Mouse (Mus musculus): ENCODE data around the gene Klk1b3. TPM values are rescaled to one million over a fixed set of nuclear protein-coding genes. Genes with fewer than 3 reads are reported as not detected.
"Not testable (repeated sequence)": the region's sequence is repeated elsewhere in the genome, so short reads cannot be mapped to it uniquely, and the experiment has no call there.

Gene Klk1b3
- total and polyA plus RNA-seq, 3 experiments: not detected

DNA sequence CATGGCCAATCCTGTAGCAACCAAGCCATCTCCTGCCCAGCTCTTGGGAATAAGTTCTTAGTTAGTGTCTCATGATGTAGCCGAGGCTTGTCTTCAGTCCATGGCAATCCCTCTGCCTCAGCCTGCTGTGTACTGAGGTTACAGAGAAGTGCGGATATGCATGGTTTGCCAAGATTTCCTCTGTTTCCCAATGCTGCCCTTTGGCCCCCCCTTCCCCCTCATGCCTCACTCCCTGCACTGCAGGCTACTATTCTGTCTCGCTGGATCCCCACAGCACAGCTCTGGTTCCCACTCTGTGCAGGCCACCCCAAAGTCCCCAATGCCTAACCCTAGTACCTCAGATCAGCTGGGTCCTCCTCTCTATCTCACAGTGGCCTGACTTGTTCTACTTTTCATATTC is 10.3 kb downstream of the Klk1b3 start:
- TF ChIP-seq EP300 (IDR thresholded peaks at IDR 0.05; ENCODE audit: insufficient read depth, low read depth, low read length) (no peak), CTCF (IDR thresholded peaks at IDR 0.05) (no peak), POLR2A (IDR thresholded peaks at IDR 0.05; ENCODE audit: insufficient read depth, low read depth, low read length) (no peak)
- intact Hi-C loops (cut with DNase I): no loop called here
- Histone ChIP-seq H3K9ac (ENCODE audit: low read depth, low read length) (no peak overlapping the region), H3K79me2 (replicated peaks; ENCODE audit: control insufficient read depth, insufficient read depth, low read length) (no peaks in the 10 kb centered on the region), H3K27ac (no peak overlapping the region), H3K4me1 (ENCODE audit: control insufficient read depth, insufficient read depth, low read length) (no peaks in the 10 kb centered on the region), H3K4me3 (no peak overlapping the region), H3K36me3 (ENCODE audit: control insufficient read depth, insufficient read depth, low read length) (no peaks in the 10 kb centered on the region), H3K27me3 (ENCODE audit: control insufficient read depth, insufficient read depth, low read length) (no peaks in the 10 kb centered on the region)
- DNase-seq: no peak
- 65% methylated on average over 3 of the region's 3 CpGs for WGBS

DNA sequence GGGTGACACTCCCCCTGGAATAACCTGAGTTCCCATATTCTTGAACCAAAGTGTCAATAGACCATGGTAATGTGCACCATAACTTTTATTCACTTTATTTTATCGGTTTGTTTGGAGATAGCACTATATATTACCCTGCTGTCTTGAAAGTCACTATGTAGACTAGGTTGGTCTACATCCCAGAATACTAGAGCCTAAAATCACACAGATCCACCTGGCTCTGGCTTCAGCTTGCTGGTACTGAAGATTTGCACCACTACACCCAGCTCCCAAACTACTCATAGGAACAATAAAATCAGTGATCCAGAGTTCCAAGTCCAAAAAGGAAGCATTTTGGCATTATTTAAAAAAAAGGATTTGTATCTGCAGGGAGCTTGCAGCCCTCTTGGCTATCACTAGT is 17.7 kb downstream of the Klk1b3 start, which contains the start of gene Klk1b5:
TSS of gene Klk1b5 (plus strand) at position 301 of the 400 bp plus-strand sequence.
- WGBS: 80% methylated on average over 1 of the region's 1 CpGs
- Histone ChIP-seq H3K27ac (no peak within 1 kb of the TSS), H3K27me3 (ENCODE audit: control insufficient read depth, insufficient read depth, low read length) (no peaks in the 10 kb centered on the region), H3K4me3 (no peak within 1 kb of the TSS), H3K36me3 (ENCODE audit: control insufficient read depth, insufficient read depth, low read length) (no peaks in the 10 kb centered on the region), H3K79me2 (replicated peaks; ENCODE audit: control insufficient read depth, insufficient read depth, low read length) (no peaks in the 10 kb centered on the region), H3K9ac (ENCODE audit: low read depth, low read length) (no peak within 1 kb of the TSS), H3K4me1 (ENCODE audit: control insufficient read depth, insufficient read depth, low read length) (no peaks in the 10 kb centered on the region)
- intact Hi-C loops (cut with DNase I): no loop called here
- no peak for DNase-seq
- TF ChIP-seq EP300 (IDR thresholded peaks at IDR 0.05; ENCODE audit: insufficient read depth, low read depth, low read length) (no peak), POLR2A (IDR thresholded peaks at IDR 0.05; ENCODE audit: insufficient read depth, low read depth, low read length) (no peak), CTCF (IDR thresholded peaks at IDR 0.05) (no peak)

DNA sequence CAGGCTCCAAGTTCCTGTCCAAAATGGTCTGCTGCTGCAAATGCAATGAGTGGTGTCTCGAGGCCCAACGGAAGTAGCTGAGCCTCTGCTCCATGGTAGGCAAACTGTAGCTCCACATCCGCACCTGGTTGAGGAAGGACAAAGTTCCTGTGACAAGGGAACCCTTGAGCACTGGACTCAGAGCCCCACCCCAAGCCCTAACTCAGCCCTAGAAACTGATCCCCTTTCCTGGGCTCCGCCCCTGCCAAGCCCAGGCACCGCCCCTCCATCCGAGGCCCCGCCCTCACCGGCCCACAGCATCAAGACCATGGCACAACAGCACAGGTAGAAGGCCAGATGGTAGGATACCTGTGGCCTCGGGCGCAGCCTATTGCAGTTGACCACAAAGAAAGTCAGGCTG is 23.6 kb downstream of the Klk1b3 start:
- H3K4me1 ChIP-seq (ENCODE audit: control insufficient read depth, insufficient read depth, low read length); intact Hi-C loops (cut with DNase I); H3K27ac ChIP-seq; H3K27me3 ChIP-seq (ENCODE audit: control insufficient read depth, insufficient read depth, low read length); H3K36me3 ChIP-seq (ENCODE audit: control insufficient read depth, insufficient read depth, low read length); H3K9ac ChIP-seq (ENCODE audit: low read depth, low read length); H3K4me3 ChIP-seq; H3K79me2 ChIP-seq (replicated peaks; ENCODE audit: control insufficient read depth, insufficient read depth, low read length); DNase-seq: not testable (repeated sequence)
- WGBS: 64% methylated on average over 9 of the region's 10 CpGs

DNA sequence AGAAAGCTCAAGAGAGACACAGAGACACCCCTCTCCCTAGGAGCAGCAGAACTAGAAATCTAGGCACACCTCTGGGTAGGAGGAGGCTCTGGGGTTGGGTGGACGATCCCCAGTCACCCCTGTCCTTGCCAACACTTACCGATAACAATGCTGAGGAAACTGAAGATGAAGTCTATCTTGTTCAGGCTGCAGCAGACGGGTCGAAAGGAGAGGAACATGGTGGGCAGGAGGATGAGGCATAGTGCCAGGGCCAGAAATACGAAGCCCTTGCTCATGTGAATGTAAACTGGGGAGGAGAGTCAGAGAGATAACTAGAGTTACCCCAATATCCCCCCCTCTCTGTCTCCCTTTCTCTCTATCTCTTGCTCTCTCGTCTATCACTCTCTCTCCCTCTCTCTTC is 24.3 kb downstream of the Klk1b3 start:
- H3K9ac ChIP-seq (ENCODE audit: low read depth, low read length); H3K4me1 ChIP-seq (ENCODE audit: control insufficient read depth, insufficient read depth, low read length); intact Hi-C loops (cut with DNase I); H3K36me3 ChIP-seq (ENCODE audit: control insufficient read depth, insufficient read depth, low read length); H3K27ac ChIP-seq; H3K79me2 ChIP-seq (replicated peaks; ENCODE audit: control insufficient read depth, insufficient read depth, low read length); H3K27me3 ChIP-seq (ENCODE audit: control insufficient read depth, insufficient read depth, low read length); H3K4me3 ChIP-seq; DNase-seq: not testable (repeated sequence)
- WGBS: 52% methylated on average over 6 of the region's 6 CpGs

DNA sequence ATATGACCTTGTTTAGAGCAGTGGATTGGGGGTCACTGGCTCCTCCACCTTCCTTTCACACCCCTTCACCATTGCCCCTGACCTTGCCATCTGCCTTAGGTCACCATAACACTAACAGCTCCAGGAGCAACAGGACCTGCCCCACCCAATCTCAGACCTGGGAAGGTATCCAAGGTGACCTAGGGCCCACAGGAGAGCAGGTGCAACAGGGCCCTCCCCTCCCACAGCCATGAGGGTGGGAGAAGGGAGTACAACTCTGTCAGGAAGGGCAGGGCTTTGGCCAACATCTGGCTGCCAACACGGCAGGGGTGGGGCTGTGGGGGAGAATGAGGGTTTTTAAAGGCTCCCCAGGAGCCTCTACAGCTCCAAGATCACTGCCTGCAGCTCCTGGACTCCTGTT is 27.1 kb downstream of the Klk1b3 start, which contains the start of gene Klk1:
TSS of gene Klk1 (plus strand) at position 285 of the 400 bp plus-strand sequence.
- Histone ChIP-seq H3K4me3 (no peak within 1 kb of the TSS), H3K27ac (no peak within 1 kb of the TSS), H3K9ac (ENCODE audit: low read depth, low read length) (no peak within 1 kb of the TSS), H3K27me3 (ENCODE audit: control insufficient read depth, insufficient read depth, low read length) (no peaks in the 10 kb centered on the region), H3K4me1 (ENCODE audit: control insufficient read depth, insufficient read depth, low read length) (no peaks in the 10 kb centered on the region), H3K36me3 (ENCODE audit: control insufficient read depth, insufficient read depth, low read length) (no peaks in the 10 kb centered on the region), H3K79me2 (replicated peaks; ENCODE audit: control insufficient read depth, insufficient read depth, low read length) (no peaks in the 10 kb centered on the region)
- DNase-seq: no peak
- TF ChIP-seq CTCF (IDR thresholded peaks at IDR 0.05) (no peak), EP300 (IDR thresholded peaks at IDR 0.05; ENCODE audit: insufficient read depth, low read depth, low read length) (no peak), POLR2A (IDR thresholded peaks at IDR 0.05; ENCODE audit: insufficient read depth, low read depth, low read length) (no peak)
- intact Hi-C loops (cut with DNase I): no loop called here
- WGBS: 27% methylated on average over 1 of the region's 1 CpGs

DNA sequence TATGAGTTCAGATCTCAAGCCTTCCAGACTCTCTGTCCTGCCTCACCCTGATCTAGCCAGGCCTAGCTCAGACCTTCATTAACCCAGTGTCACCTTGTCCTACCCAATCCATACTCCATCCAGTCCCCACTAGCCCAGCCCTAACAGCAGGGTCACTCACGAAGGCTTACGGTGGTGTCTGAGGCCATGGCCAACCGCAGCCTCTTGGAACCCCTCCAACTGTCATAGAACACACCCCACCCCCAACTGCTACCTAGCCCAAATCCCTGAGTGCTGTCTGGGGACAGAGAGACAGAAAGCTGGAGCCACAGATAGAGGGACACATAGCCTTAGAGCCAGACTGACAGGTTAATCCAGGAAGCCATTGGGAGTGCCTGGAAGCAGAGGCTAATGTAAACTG is 37.9 kb downstream of the Klk1b3 start, which contains the start of gene Gm36864:
TSS of gene Gm36864 (plus strand) at position 269 of the 400 bp plus-strand sequence.
- Histone ChIP-seq H3K27me3 (ENCODE audit: control insufficient read depth, insufficient read depth, low read length) (no peaks in the 10 kb centered on the region), H3K27ac (no peak within 1 kb of the TSS), H3K36me3 (ENCODE audit: control insufficient read depth, insufficient read depth, low read length) (no peaks in the 10 kb centered on the region), H3K4me3 (no peak within 1 kb of the TSS), H3K9ac (ENCODE audit: low read depth, low read length) (no peak within 1 kb of the TSS), H3K4me1 (ENCODE audit: control insufficient read depth, insufficient read depth, low read length) (no peaks in the 10 kb centered on the region), H3K79me2 (replicated peaks; ENCODE audit: control insufficient read depth, insufficient read depth, low read length) (no peaks in the 10 kb centered on the region)
- intact Hi-C loops (cut with DNase I): no loop called here
- TF ChIP-seq EP300 (IDR thresholded peaks at IDR 0.05; ENCODE audit: insufficient read depth, low read depth, low read length) (no peak), POLR2A (IDR thresholded peaks at IDR 0.05; ENCODE audit: insufficient read depth, low read depth, low read length) (no peak), CTCF (IDR thresholded peaks at IDR 0.05) (no peak)
- WGBS: 40% methylated on average over 3 of the region's 3 CpGs
- no peak for DNase-seq
